Mouse (Mus musculus) thymus, adult 2 months (tissue): Measurements from ENCODE around the gene Slco1a5. TPM values are rescaled to one million over a fixed set of nuclear protein-coding genes. Genes with fewer than 3 reads are reported as not detected.
"Not testable (repeated sequence)": the region's sequence is repeated elsewhere in the genome, so short reads cannot be mapped to it uniquely, and the experiment has no call there.

Source experiments
- DNase-seq: peaks from one replicate; pipeline ENCODE4 v3.0.0; 2021
- H3K27ac ChIP-seq: fragments of 200-500 bp; 2 replicates; pipeline ENCODE4 v1.5.1; 2012; ENCODE audit warnings: low read length, control low read depth; ENCODE audit not compliant: control insufficient read depth, insufficient read depth
- H3K27me3 ChIP-seq: fragments of 200-500 bp; 2 replicates; pipeline ENCODE4 v1.6.1; 2012; ENCODE audit warnings: mild to moderate bottlenecking, low read length, moderate library complexity, mixed read lengths; ENCODE audit not compliant: control insufficient read depth, insufficient read depth
- H3K36me3 ChIP-seq: fragments of 200-500 bp; 2 replicates; pipeline ENCODE4 v1.6.1; 2012; ENCODE audit warnings: mild to moderate bottlenecking, low read length, moderate library complexity; ENCODE audit not compliant: control insufficient read depth, insufficient read depth
- H3K4me1 ChIP-seq: fragments of 200-500 bp; replicated peaks from 2 replicates; pipeline ENCODE4 v1.6.1; 2012; ENCODE audit warnings: low read length; ENCODE audit not compliant: control insufficient read depth, insufficient read depth
- H3K4me3 ChIP-seq: fragments of 200-500 bp; 2 replicates; pipeline ENCODE4 v1.5.1; 2012; ENCODE audit warnings: mild to moderate bottlenecking, low read length, control low read depth, moderate library complexity; ENCODE audit not compliant: control insufficient read depth, insufficient read depth
- CTCF ChIP-seq: fragments of 200-500 bp; IDR thresholded peaks from 2 replicates; pipeline ENCODE4 v1.5.1; 2012; ENCODE audit warnings: mild to moderate bottlenecking, control low read depth, low read length, moderate library complexity, borderline replicate concordance; ENCODE audit not compliant: control insufficient read depth, poor library complexity, insufficient read depth; ENCODE audit errors: extremely low read depth
- POLR2A ChIP-seq: fragments of 200-500 bp; IDR thresholded peaks from 2 replicates; pipeline ENCODE4 v1.6.1; 2012; ENCODE audit warnings: mild to moderate bottlenecking, low read length, control low read depth, moderate library complexity; ENCODE audit not compliant: control insufficient read depth, poor library complexity, insufficient read depth; ENCODE audit errors: extremely low read depth
- WGBS: fragments of 180-500 bp; shearing (Covaris S2); methylation state at CpG from one replicate; pipeline ENCODE4 v1.1.7; 2018; 5-methylcytosine and 5-hydroxymethylcytosine counted together
- polyA plus RNA-seq: library from polyadenylated mRNA; depleted of rRNA; stranded (reverse); fragments of >200 nt; gene quantifications from 2 replicates; pipeline ENCODE4 v1.2.3, GENCODE M21; 2012

Gene Slco1a5
- polyA plus RNA-seq, 1 experiment = 0.27 TPM

DNA sequence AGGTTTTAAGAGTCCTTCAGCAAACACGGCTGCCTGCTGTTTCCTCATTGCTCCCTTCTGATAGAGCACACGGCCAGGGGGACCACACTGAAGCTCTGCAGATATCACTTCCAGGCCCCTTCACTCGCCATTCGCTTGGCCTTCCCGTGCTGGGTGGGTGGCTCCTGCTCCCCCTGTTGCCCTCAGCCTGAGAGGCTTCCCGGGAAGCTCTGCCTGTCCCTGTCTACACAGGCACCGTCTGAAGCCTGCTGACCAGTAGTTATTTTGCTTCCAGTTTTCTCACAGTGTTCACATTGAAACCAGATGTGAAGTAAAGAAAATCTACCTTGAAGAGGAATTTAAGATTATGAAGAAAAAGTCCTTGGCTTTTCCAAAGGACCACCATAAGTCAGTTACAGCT is 34.3 kb upstream of the Slco1a5 start:
- no peak for DNase-seq
- H3K4me1 ChIP-seq = no peaks in the 10 kb centered on the region
- peaks cover 32% of the 10 kb centered on the region for H3K36me3 ChIP-seq
- H3K4me3 ChIP-seq = no peak overlapping the region
- WGBS = 96% methylated on average over 7 of the region's 7 CpGs
- H3K27me3 ChIP-seq = no peaks in the 10 kb centered on the region
- H3K27ac ChIP-seq = no peak overlapping the region
- TF ChIP-seq CTCF (no peak), POLR2A (no peak)

DNA sequence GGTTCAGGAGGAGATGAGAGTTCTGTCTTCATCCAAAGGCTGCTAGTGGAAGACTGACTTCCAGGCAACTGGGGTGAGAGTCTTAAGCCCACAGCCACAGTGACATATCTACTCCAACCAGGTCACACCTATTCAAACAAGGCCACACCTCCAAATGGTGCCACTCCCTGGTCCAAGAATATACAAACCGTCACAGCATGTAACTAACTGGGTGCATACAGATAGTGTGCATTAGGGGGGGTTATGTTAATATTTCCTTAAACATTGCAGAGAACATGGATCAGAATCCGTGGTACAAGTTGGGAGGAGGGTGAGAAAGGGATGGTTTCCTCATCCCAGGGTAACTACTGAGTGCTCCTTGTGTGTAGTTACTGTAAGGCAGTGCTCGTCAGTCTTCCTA is 29.3 kb upstream of the Slco1a5 start:
- H3K27me3 ChIP-seq, DNase-seq, H3K4me3 ChIP-seq, H3K4me1 ChIP-seq, H3K27ac ChIP-seq: not testable (repeated sequence)
- peaks cover 17% of the 10 kb centered on the region for H3K36me3 ChIP-seq
- WGBS = 95% methylated on average over 3 of the region's 3 CpGs

DNA sequence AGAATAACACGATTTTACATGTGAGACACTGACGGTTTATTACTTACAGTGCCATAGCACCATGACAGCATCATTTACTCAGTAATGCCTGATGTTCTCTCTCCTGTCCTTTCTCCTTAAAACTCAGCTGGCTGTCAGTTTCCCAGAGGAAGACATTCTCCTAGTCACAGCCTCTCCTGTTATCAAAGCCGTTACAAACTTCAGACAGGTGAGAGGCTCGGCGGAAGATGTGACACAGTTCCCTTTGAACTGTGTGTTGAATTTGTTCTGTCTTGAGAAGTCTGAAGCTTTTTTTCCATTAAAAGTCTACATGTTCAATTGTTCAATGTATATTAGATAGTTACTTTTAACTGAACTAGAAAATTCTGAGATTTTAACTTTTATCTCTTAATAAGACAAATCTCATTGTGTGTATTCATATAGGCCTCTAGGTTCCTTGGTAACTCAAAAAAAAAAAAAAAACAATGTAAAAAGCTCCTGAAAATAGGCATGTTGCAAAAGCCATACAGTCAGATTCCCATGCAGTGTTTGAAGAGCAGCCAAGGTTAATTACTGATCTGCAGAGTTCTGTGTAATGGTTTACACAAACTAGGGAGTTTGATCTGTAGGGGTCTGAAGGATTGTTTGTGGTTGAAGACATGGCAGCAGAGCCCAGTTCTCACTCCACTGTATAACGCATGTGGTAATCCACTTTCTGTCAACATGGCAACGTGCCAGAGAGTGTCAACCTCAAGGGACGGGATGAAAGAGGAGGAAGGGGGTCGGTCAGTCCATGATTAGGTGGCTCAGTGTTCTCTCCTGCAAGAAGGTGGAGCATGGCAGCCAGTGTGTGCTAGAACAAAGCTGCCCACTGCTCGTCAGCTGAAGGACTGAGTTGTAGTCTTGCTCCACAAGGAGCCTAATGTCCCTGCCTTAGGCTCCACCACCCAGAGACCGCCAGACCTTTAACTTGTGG is 24.9 kb upstream of the Slco1a5 start:
- H3K4me3 ChIP-seq = no peak overlapping the region
- 86% methylated on average over 11 of the region's 11 CpGs for WGBS
- H3K27ac ChIP-seq = no peak overlapping the region
- TF ChIP-seq POLR2A = no peak
- no peak for TF ChIP-seq CTCF
- H3K4me1 ChIP-seq = 0 out of 2 replicates have a peak, but pooled peaks cover 3% of the 10 kb centered on the region
- no peak for DNase-seq
- peaks cover 5% of the 10 kb centered on the region; the same call in 1 of the 2 replicates for H3K36me3 ChIP-seq
- H3K27me3 ChIP-seq = no peaks in the 10 kb centered on the region; the same call in 1 of the 2 replicates

DNA sequence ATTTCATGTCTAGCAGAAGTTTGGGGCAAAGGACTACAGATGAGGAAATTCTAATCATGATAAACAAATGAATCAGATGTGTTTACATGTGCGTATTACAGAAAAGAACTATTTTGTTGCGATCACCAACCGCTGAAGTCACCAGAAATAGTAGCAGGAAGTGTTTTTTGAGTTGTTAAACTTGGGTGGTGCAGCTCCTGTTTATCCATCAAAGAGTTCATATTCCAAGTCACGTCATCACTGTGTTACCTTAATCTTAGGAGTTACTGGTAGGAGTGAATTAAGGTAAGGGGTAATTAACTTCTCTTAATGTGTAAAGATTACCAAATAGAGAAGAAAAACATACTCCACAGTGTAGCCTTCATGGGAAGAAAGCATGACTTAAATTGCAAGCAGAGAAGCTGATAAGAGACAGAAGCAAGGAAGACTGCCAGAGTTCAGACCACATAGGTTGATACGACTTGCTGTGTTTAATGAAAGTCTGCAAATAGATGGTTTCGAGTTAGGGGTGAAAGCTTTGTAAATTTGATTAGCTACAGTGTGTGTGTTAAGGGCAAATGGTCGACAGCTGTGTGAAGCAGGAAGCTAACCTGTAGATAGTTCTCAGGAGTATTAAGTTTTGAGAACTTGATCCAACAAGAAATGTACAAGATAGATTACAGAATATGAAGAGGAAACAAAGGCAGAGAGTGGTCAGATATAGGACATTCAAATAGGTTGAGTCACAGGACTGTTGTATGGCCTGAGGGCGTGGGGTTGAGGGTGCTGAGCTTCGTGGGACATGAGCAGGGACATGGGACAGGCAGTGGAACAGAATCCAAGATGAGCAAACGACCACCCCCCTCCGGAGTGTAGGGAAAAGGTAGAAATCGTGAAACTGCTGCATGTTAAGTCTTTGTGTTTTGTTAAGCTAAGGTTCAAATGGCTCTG is 23.7 kb upstream of the Slco1a5 start:
- H3K4me3 ChIP-seq = no peak overlapping the region
- H3K36me3 ChIP-seq = peaks cover 1% of the 10 kb centered on the region; the same call in 1 of the 2 replicates
- no peak overlapping the region for H3K27ac ChIP-seq
- DNase-seq = no peak
- WGBS = 50% methylated on average over 12 of the region's 12 CpGs
- TF ChIP-seq POLR2A = no peak
- no peak for TF ChIP-seq CTCF
- 0 out of 2 replicates have a peak, but pooled peaks cover 3% of the 10 kb centered on the region for H3K4me1 ChIP-seq
- H3K27me3 ChIP-seq = no peaks in the 10 kb centered on the region; the same call in 1 of the 2 replicates

DNA sequence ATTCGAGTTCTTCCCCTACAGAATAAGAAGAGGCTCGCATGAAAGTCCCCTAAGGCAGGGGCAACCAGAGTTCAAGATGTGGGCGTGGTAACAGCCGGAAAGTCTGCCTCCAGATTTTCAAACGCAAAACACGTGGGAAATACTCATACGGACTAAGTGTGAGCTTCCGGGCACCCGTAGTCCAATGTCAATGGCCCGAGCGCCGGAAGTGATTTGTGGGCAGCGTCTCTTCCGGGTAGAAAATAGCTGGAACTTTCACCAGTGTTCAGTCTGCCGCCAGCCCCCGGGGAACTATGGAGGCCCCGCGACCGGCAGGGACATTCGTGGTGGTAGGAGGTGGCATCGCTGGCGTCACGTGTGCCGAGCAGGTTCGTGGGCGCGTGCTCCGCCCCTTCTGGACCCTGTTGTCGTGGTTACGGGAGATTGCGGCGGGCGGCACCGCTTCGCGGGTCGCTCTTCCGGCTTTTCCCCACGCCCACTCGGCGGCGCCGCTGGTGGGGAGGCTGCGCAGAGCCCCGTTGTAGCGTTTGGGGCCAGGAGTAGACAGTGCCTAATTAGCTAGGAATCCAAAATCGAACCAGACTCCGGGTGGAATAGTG is 22.8 kb upstream of the Slco1a5 start, which contains the start of gene Pyroxd1:
Gene Pyroxd1 (plus strand): TSS at position 215 of the 599 bp plus-strand sequence.
- TF ChIP-seq POLR2A (peak; percentile 42; the same call in 1 of the 2 replicates), CTCF (peak; percentile 51; the same call in 1 of the 2 replicates)
- 0 out of 2 replicates have a peak, but pooled peaks cover 3% of the 10 kb centered on the region for H3K4me1 ChIP-seq
- peak within 1 kb of the TSS; percentile 98 for H3K4me3 ChIP-seq
- no peaks in the 10 kb centered on the region; the same call in 1 of the 2 replicates for H3K36me3 ChIP-seq
- H3K27ac ChIP-seq = peak within 1 kb of the TSS; percentile 52; the same call in 1 of the 2 replicates
- H3K27me3 ChIP-seq = no peaks in the 10 kb centered on the region; the same call in 1 of the 2 replicates
- peak; percentile 86 for DNase-seq
- WGBS = under 1% methylated on average over 48 of the region's 48 CpGs
